Mouse (Mus musculus): ENCODE data around the gene Gnai3.

DNA sequence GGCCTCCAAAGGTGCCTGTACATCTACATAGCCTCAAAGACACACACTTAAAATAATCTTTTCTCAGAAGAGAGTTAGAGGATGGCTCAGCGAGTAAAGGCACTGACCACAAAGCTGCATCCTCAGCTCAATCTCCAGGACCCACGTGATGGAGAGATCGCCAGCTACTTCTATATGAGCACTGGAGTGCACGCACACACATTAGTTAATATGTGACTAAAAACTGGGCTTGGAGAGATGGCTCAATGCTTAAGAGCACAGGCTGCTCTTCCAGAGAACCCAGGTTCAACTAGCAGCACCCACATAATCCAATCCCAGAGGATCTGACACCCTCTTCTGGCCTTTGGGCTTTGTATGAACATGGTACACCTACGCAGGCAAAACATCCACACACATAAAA, 14.7 kb downstream of the Gnai3 start:
- TF ChIP-seq CTCF (conservative IDR thresholded peaks at IDR 0.05; ENCODE audit: insufficient read depth, insufficient read length, low read depth, low read length) (no peak), POLR2A (IDR thresholded peaks at IDR 0.05; ENCODE audit: low read depth, low read length) (no peak)

Data from kidney, adult 2 months (tissue).